Mouse (Mus musculus): ENCODE results near the gene Serpina1a.
"Not testable (repeated sequence)": the region's sequence is repeated elsewhere in the genome, so short reads cannot be mapped to it uniquely, and the experiment has no call there.

DNA sequence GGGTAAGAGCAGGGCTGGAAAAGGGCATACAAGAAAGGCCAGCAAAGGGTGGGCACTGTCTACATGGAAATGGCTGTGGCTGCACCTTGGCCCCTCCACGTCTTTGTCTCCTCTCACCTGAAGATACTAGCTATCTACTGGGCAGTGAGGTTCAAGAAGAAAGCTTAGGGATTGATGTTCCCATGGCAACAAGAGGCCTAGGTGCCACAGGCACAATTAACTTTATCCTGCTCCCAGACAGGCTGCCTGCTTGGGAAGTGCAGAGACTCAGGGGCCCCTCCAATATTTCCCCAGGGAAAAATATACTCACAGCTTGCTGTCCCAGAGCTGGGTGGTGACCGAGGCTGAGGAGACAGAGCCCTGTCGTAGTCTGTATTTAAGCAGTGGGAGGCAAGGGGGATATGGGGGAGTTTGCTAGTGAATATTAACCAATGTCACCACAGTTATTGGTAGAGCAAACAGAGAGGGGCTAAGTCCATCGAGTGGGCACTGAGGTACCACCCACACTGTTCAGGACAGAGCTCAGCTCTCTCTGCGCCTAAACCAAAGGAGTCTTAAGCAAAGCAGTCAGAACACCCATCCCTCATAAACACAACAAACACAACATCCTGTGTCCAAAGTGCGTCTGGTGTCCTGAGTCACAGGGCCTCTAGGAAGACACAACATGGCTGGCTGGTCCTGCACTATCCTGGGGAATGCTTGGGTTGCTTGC lies 35.5 kb downstream of the Serpina1a start:
- not testable (repeated sequence) for TF ChIP-seq CTCF (IDR thresholded peaks at IDR 0.05; ENCODE audit: control insufficient read depth, insufficient read depth, insufficient replicate concordance, low read depth, low read length); POLR2A (IDR thresholded peaks at IDR 0.05; ENCODE audit: control insufficient read depth, low read depth, low read length)

All from testis, adult 2 months (tissue).